Mouse (Mus musculus): ENCODE data around the gene Galns.
"Not testable (repeated sequence)": the region's sequence is repeated elsewhere in the genome, so short reads cannot be mapped to it uniquely, and the experiment has no call there.

The Galns gene

DNA sequence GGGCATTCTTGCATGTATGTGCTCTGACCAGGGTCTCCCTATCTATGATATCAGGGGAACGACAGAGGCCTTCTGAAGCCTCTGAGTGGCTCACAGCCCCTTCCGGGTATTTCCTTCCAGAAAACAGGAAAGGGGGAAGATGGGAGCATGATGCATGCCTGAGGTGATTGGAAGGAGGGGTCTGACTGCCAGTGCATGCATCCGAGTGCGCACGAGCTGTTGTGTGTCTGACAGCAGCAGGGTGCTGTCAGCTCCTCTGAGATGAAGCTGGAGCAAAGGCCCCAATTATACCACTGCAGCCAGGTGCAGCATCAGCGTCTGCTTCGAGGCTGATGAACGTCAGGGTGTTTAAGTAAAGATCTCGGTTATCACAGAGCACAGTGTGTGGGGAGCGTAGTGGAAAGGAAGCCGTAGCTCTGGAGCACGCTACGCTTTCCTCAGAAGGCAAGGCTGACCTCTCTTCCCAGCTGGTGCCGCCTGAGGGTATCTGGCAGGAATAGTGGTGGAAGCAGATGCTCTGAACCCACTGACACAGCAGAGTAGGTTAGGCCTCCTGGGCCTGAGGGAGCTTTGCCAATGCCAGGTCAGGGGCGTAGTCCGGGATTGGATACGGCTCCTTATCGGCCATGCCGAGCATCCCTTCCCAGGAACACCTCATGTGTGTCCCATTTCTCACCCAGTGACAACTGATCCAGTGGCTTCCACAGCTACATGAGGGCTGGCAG is 17.3 kb downstream of the Galns start:
- no peak for DNase-seq (ENCODE audit: low read depth, low spot score)

DNA sequence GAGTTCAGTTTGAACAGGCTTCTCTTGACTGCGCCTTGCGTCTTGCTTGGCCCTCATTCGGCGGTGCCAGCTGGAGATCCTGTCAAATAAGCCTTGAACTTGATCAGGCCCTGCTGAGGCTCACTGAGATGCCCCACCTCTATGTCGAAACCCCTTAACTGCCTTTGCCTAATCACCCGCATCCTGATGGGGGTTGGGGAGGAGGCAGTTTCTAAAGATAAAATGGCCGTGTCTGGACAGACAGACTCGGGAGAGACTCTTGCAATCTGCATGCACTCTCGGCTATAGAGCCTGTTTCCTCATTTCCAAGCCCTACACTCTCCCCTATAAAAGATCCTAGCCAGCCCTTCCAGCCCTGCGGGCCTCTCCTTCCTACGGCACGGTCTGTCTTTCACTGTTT is 18.0 kb downstream of the Galns start:
- DNase-seq (ENCODE audit: low read depth, low spot score), result no peak

DNA sequence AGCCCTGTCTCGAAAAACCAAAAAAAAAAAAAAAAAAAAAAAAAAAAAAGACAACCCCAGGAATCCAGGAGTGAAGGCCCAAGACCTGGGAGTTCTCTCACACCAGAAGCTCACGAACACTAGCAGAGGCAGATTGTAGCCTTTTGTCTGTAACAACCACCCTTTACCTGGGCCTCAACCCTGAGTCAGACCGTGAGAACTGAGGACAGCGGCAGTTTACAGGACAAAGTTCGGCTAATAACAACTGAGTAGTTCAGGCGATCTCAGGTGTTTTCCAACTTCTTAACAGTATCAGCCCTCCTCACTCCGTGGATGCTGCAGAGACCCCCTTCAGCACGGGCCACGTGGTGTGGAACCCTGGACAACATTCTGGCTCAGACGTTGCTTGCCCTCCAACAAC is 24.5 kb downstream of the Galns start:
- DNase-seq (ENCODE audit: low read depth, low spot score), result no peak

DNA sequence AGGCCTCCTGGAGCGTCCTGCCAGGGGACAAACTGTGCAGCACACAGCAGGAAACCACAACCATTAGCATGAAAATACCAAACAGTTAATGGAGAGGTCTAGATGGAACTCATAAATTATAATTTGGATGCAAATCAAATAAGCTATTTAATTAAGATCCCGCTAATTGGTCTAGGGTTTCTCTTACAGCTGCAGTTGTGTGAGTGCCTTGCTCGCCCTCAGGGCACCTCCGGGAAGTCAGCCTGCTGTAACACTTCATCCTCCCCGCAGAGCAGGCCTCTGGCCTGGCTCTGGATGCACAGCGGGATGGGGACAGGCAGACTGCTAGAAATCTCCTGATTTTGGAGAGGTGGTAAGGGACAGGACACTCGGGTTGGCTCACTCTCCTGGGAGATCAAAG is 25.1 kb downstream of the Galns start:
- no peak for DNase-seq (ENCODE audit: low read depth, low spot score)

DNA sequence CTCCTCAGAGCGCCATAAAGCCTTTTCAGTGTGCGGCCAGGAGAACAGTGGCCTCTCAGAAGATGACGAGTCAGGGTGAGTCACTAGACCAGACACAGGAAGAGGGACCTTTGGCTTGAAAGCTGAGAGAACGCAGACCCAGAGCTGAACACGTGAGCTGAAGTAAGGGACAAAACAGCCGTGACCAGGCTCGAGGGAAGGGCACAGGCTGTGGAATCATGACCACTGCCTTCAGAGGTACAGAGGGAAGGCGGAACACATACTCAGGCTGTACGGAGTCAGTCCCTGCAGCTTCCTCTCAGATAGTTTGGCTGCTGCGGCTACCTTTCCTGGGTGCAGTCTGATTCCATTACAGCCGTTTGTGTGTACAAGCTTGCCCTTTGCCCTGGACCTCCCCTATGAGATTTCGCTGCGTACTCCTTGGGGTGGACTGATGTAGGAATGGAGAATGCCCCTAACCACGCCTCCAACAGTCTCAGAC is 25.8 kb downstream of the Galns start:
- no peak for DNase-seq (ENCODE audit: low read depth, low spot score)

DNA sequence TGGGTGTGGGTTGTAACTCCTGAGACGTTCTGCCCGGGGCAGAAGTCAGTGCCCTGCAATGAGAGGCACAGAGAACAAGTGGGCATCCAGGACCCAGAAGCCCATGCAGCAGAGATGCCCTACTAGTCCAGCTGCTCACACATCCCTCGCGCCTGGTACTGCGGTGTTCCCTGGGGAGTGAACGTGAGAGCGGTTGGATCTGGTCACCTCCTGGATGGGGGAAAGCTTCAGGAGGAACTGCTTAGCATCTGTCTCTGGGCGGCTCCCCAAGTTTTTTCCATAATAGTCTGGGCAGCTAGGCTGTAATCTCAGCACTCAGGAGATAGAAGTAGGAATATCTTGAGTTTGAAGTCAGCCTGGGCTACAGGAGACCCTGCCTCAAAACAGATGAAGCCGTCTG is 26.3 kb downstream of the Galns start:
- no peak for DNase-seq (ENCODE audit: low read depth, low spot score)

DNA sequence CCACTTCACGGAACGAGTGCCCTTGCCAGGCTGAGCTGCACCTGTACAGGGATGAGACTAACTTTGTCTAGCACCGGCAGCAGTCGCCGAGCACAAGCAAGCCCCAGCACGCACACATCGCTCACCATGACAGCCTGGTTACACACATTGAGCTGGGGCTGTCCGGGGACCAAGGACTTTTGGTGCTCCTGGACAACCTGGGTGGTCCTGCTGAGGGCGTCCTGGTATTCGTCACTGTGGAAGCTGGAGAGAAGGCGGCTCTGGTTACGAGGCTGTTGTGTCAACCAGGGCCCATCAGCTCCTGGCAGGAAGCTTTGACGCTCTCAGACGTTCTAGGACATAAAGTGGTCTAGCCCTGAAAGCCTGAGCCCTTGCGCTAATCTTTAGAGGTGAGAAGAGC is 30.3 kb downstream of the Galns start:
- DNase-seq (ENCODE audit: low read depth, low spot score), result no peak

DNA sequence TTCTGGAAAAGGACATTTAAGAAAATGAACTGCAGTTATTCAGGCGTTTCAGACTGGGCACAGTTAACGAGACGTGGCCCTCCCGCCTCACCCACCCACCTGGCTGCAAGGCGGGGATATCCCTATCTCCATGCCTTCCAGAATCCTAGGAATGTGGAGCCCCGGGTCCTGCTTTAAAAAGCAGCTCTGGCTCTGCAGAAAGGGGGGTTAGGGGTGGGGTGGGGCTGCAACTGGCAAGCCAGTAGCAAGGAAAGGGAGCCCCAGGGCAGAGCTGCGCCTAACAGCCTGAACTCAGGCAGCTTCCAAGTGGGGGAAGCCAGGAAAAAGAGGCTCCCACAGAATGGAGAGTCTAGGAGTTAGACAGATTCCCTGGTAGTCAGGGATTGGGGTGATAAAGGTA is 32.1 kb downstream of the Galns start:
- no peak for DNase-seq (ENCODE audit: low read depth, low spot score)

DNA sequence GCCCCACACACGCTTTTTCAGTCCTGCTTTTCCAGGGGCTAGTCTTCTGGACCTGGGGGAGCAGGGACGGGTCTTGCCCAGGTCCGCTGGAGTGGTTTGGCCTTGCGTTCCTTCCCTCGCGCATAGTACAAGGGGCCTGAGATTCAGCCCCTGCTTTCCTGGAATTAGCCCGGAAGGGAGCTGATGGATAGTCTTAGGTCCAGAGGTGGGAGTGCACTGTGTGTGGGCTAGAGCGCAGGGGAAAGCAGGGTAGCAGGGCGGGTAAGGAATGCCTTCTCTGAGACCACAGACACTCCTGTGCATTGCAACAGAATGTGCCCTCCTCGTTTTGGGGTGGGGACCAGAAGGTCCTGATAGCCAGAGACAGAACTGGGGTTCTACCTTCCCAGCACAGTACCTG is 34.1 kb downstream of the Galns start:
- no peak for DNase-seq (ENCODE audit: low read depth, low spot score)

- DNase-seq (ENCODE audit: low read depth, low spot score), result peak; percentile 97
Measured at GRCm38 (mm10) chr8:122576648-122577022, 34.6 kb downstream of the Galns start, which contains the start of gene Aprt. Aprt (minus strand) TSS chr8:122576909.

- DNase-seq (ENCODE audit: low read depth, low spot score), result no peak
Measured at GRCm38 (mm10) chr8:122575735-122576647, 35.3 kb downstream of the Galns start.

- no peak for DNase-seq (ENCODE audit: low read depth, low spot score)
Measured at GRCm38 (mm10) chr8:122575286-122575685, 36.0 kb downstream of the Galns start.

- no peak for DNase-seq (ENCODE audit: low read depth, low spot score)
Measured at GRCm38 (mm10) chr8:122574667-122575251, 36.5 kb downstream of the Galns start.

DNA sequence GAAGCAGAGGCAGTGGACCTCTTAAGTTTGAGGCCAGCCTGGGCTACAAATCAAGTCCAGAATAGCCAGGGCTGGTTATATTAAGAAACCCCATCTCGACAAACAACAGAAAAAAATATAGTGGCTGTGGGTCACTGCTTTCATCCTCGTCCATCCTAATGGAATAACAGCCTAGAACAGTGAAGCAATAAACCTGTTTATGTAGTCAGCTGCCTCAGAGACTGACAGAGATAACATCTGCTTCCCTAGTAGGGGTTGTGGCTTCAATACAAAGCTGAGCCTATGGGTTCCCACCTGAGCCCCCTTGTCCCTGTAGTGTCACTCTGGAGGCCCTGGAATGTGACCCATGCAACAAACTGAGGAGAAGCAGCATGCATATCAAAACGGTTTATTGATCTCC is 37.0 kb downstream of the Galns start:
- no peak for DNase-seq (ENCODE audit: low read depth, low spot score)

DNA sequence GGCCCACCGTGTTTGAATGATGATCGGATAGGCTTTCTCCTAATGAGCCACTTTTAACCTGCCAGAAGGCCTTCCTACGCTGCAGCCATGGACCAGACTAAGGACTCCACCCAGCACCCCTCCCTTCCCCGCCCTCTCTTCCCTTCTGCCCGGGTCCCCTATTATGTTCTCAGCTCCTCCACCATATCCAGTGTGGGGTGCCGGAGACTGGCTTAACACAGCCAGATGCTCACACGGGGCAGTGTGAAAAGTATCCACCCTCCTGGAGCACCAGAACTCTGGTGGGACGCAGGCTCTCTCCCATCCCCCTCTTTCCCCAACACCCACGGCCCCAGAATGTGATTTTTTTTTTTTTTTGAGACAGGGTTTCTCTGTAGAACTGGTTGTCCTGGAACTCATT is 37.7 kb downstream of the Galns start:
- no peak for DNase-seq (ENCODE audit: low read depth, low spot score)

DNA sequence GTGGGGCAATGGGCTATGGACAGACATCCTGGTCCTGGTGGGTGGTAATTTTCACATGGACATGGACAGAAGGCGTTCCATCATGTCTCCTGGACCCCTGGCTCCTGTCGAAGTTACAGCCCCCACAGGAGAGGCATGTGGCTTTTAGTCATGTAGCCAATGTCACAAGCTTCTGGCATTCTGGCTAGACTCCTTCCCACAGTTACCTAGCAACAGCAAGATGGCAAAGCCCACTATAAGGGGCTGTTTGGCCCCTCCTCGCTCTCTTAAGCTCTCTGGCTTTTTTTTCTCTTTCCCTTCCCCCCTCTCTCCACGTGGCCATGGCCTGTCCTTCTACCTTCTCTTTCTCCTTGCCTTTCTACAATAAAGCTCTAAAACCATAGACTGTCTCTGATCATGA is 38.1 kb downstream of the Galns start:
- DNase-seq (ENCODE audit: low read depth, low spot score), result not testable (repeated sequence)

DNA sequence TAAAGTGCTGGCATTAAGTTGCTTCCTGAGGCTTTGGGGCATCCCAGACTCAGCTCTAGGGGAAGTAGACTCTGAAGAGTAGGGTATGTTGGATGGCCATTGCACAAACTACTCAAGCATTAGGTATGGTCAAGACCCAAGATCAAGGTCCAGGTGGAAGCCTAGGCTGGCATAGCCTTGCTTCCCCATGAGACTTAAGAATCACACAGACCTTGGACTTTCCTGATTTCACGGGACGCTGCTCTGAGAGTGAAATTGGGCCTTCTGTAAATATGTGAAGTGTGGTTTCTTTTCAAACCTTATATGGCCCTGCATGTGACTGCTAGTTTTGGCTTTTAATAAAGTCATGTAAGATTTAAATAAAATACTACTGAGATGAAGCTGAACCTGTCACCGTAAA is 38.5 kb downstream of the Galns start:
- DNase-seq (ENCODE audit: low read depth, low spot score), result no peak

DNA sequence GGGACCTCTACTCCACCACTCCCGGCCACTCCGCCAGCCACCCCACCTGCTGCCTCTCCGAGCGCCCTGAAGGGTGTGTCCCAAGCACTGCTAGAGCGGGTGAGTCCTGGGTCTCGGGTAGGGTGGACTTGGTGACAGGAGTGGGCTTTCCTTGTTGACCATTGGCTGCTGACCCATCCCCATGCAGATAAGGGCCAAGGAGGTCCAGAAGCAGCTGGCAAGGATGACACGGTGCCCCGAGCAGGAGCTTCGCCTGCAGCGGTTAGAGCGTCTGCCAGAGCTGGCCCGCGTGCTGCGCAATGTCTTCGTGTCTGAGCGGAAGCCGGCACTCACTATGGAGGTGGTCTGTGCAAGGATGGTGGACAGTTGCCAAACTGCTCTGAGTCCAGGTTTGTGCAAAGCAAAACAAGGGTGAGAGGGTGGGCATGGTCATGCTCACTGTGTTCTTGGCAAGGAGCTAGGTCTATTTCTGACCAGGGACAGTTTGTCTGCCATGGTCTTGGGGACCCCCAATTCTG is 39.5 kb downstream of the Galns start:
- DNase-seq (ENCODE audit: low read depth, low spot score), result no peak

- no peak for DNase-seq (ENCODE audit: low read depth, low spot score)
Measured at GRCm38 (mm10) chr8:122571153-122571552, 40.1 kb downstream of the Galns start.

- DNase-seq (ENCODE audit: low read depth, low spot score), result no peak
Measured at GRCm38 (mm10) chr8:122569996-122570395, 41.3 kb downstream of the Galns start.

DNA sequence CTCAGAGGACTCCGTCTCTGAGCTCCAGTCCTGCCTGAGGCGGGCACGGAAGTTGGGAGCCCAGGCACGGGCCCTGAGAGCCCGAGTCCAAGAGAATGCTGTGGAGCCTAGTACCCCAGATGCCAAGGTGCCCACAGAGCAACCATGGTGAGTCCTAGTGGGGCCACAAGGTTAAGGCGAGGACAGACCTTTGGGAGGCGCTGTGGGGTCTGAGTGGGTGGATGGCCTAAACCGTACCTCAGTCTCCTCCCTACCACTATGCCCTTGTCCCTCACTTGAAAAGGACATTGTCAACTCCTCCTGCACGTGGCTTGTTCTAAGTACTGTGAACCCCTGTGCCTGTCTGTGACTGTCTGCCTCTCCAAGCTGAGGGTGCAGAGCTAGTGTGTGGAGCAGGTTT is 41.9 kb downstream of the Galns start:
- DNase-seq (ENCODE audit: low read depth, low spot score), result no peak

DNA sequence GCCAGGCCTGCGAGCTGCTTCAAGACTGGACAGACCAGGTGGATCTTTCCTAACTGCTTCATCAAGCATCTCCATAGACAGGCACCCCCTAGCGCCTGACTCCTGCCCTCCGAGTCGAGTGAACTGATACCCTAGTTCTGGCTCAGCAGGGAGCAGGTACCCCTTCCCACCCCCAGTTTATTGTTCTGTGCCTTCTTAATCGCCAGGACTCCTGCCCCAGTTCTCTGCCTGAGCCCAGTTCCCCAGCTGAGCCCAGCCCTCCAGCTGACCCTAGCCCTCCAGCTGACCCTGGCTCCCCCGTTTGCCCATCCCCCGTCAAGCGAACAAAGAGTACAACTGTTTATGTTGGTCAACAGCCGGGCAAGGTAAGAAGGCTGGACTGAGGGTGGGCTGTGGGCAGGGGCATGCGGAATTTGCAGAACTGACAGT is 42.4 kb downstream of the Galns start:
- DNase-seq (ENCODE audit: low read depth, low spot score), result peak; percentile 43
